Mouse (Mus musculus) liver, adult 2 months (tissue): ENCODE measurements around the gene Prkce.

Experiments used
- CTCF ChIP-seq: fragments of 200-500 bp; IDR thresholded peaks from 2 replicates; pipeline ENCODE4 v1.5.1; 2011; ENCODE audit warnings: low read depth, low read length, control low read depth
- POLR2A ChIP-seq: fragments of 200-500 bp; IDR thresholded peaks from 2 replicates; pipeline ENCODE4 v1.6.1; 2011; ENCODE audit warnings: low read length, control low read depth; ENCODE audit not compliant: insufficient read depth; ENCODE audit errors: extremely low read depth

- TF ChIP-seq POLR2A (no peak), CTCF (no peak)
Measured at GRCm38 (mm10) chr17:86378611-86379010, 211.0 kb downstream of the Prkce start.
